Mouse (Mus musculus) right cerebral cortex, postnatal 25 days (tissue): Measurements from ENCODE around the gene Gm29866.
"Not testable (repeated sequence)": the region's sequence is repeated elsewhere in the genome, so short reads cannot be mapped to it uniquely, and the experiment has no call there.

Experiments used
- DNase-seq: peaks from one replicate; pipeline ENCODE4 v3.0.0; 2022

Gene Gm29866

GRCm38 (mm10) chrY:20993557-20993956, at the start of gene Gm29866:
Gene Gm29866, minus strand, starts transcription at chrY:20993657.
- DNase-seq, result not testable (repeated sequence)
